Mouse (Mus musculus): Measurements from ENCODE around the gene Olfr1499. TPM values are rescaled to one million over a fixed set of nuclear protein-coding genes. Genes with fewer than 3 reads are reported as not detected.

The Olfr1499 gene
- polyA plus RNA-seq, 1 experiment from 2014 or later: not detected

- Histone ChIP-seq H3K36me3 (ENCODE audit: control insufficient read depth, insufficient read depth) (no peaks in the 10 kb centered on the region), H3K27me3 (ENCODE audit: control insufficient read depth, insufficient read depth, low read length) (no peaks in the 10 kb centered on the region), H3K4me1 (ENCODE audit: control insufficient read depth, insufficient read depth, low read length) (no peaks in the 10 kb centered on the region), H3K9ac (ENCODE audit: low read length) (no peak within 1 kb of the TSS), H3K27ac (ENCODE audit: low read length) (no peak within 1 kb of the TSS), H3K4me3 (ENCODE audit: low read length) (no peak within 1 kb of the TSS), H3K9me3 (replicated peaks; ENCODE audit: control insufficient read depth, low read length) (no peaks in the 10 kb centered on the region), H3K4me2 (ENCODE audit: low read depth, low read length) (no peak within 1 kb of the TSS)
- no peak for ATAC-seq (replicated peaks; ENCODE audit: extremely low read depth, insufficient read depth, low FRiP score)
These were observed 21.1 kb downstream of the Olfr1499 start, which contains the start of gene Olfr1497 for GRCm38 (mm10) chr19:13798102-13798501. TSS of gene Olfr1497 (minus strand) at chr19:13798202.

- Histone ChIP-seq H3K9me3 (replicated peaks; ENCODE audit: control insufficient read depth, low read length) (no peaks in the 10 kb centered on the region), H3K4me3 (ENCODE audit: low read length) (no peak within 1 kb of the TSS), H3K4me2 (ENCODE audit: low read depth, low read length) (no peak within 1 kb of the TSS), H3K36me3 (ENCODE audit: control insufficient read depth, insufficient read depth) (no peaks in the 10 kb centered on the region), H3K9ac (ENCODE audit: low read length) (no peak within 1 kb of the TSS), H3K4me1 (ENCODE audit: control insufficient read depth, insufficient read depth, low read length) (no peaks in the 10 kb centered on the region), H3K27me3 (ENCODE audit: control insufficient read depth, insufficient read depth, low read length) (no peaks in the 10 kb centered on the region), H3K27ac (ENCODE audit: low read length) (no peak within 1 kb of the TSS)
- WGBS: 74% methylated on average over 1 of the region's 1 CpGs
- no peak for ATAC-seq (replicated peaks; ENCODE audit: extremely low read depth, insufficient read depth, low FRiP score)
These were observed 41.7 kb downstream of the Olfr1499 start, which contains the start of gene Olfr1496 for GRCm38 (mm10) chr19:13777578-13777977. TSS of gene Olfr1496 (plus strand) at chr19:13777878.

GRCm38 (mm10) chr19:13768565-13769276, 50.5 kb downstream of the Olfr1499 start:
- H3K27ac ChIP-seq (ENCODE audit: low read length): no peak overlapping the region
- no peaks in the 10 kb centered on the region for H3K4me1 ChIP-seq (ENCODE audit: control insufficient read depth, insufficient read depth, low read length)
- H3K4me2 ChIP-seq (ENCODE audit: low read depth, low read length): no peak overlapping the region
- H3K9ac ChIP-seq (ENCODE audit: low read length): no peak overlapping the region
- no peak overlapping the region for H3K4me3 ChIP-seq (ENCODE audit: low read length)
- ATAC-seq (replicated peaks; ENCODE audit: extremely low read depth, insufficient read depth, low FRiP score): no peak
- H3K9me3 ChIP-seq (replicated peaks; ENCODE audit: control insufficient read depth, low read length): peaks cover 4% of the 10 kb centered on the region; the same call in 1 of the 2 replicates
- H3K36me3 ChIP-seq (ENCODE audit: control insufficient read depth, insufficient read depth): no peaks in the 10 kb centered on the region
- WGBS: 84% methylated on average over 9 of the region's 9 CpGs
- H3K27me3 ChIP-seq (ENCODE audit: control insufficient read depth, insufficient read depth, low read length): no peaks in the 10 kb centered on the region

GRCm38 (mm10) chr19:13764306-13764705, 54.9 kb downstream of the Olfr1499 start, which contains the start of gene Olfr1495:
TSS of gene Olfr1495 (plus strand) at chr19:13764606.
- Histone ChIP-seq H3K9ac (ENCODE audit: low read length) (no peak within 1 kb of the TSS), H3K36me3 (ENCODE audit: control insufficient read depth, insufficient read depth) (no peaks in the 10 kb centered on the region), H3K27ac (ENCODE audit: low read length) (no peak within 1 kb of the TSS), H3K27me3 (ENCODE audit: control insufficient read depth, insufficient read depth, low read length) (no peaks in the 10 kb centered on the region), H3K4me2 (ENCODE audit: low read depth, low read length) (no peak within 1 kb of the TSS), H3K4me1 (ENCODE audit: control insufficient read depth, insufficient read depth, low read length) (no peaks in the 10 kb centered on the region), H3K9me3 (replicated peaks; ENCODE audit: control insufficient read depth, low read length) (0 out of 2 replicates have a peak, but pooled peaks cover 4% of the 10 kb centered on the region), H3K4me3 (ENCODE audit: low read length) (no peak within 1 kb of the TSS)
- 66% methylated on average over 3 of the region's 3 CpGs for WGBS
- ATAC-seq (replicated peaks; ENCODE audit: extremely low read depth, insufficient read depth, low FRiP score): no peak

Other genes starting within 250 kb of the Olfr1499 start
- not detected in 2 replicates for gene Olfr1484, start 235.9 kb downstream of the Olfr1499 start, polyA plus RNA-seq (2015; fragmentation: Nextera tagmentation; extraction: Ambion mirVana)
- not detected in 2 replicates for gene Olfr1487, start 202.1 kb downstream of the Olfr1499 start, polyA plus RNA-seq (2015; fragmentation: Nextera tagmentation; extraction: Ambion mirVana)
- not detected in 2 replicates for gene Olfr1489, start 187.8 kb downstream of the Olfr1499 start, polyA plus RNA-seq (2015; fragmentation: Nextera tagmentation; extraction: Ambion mirVana)
- gene Olfr1490, start 168.4 kb downstream of the Olfr1499 start, polyA plus RNA-seq (2015; fragmentation: Nextera tagmentation; extraction: Ambion mirVana): not detected in 2 replicates
- not detected in 2 replicates for gene Olfr1491, start 122.2 kb downstream of the Olfr1499 start, polyA plus RNA-seq (2015; fragmentation: Nextera tagmentation; extraction: Ambion mirVana)
- not detected in 2 replicates for gene Olfr1493-ps1, start 96.2 kb downstream of the Olfr1499 start, polyA plus RNA-seq (2015; fragmentation: Nextera tagmentation; extraction: Ambion mirVana)
- gene Olfr1494, start 79.7 kb downstream of the Olfr1499 start, polyA plus RNA-seq (2015; fragmentation: Nextera tagmentation; extraction: Ambion mirVana): not detected in 2 replicates
- not detected in 2 replicates for gene Olfr1495, start 54.8 kb downstream of the Olfr1499 start, polyA plus RNA-seq (2015; fragmentation: Nextera tagmentation; extraction: Ambion mirVana)
- not detected in 2 replicates for gene Olfr1496, start 41.6 kb downstream of the Olfr1499 start, polyA plus RNA-seq (2015; fragmentation: Nextera tagmentation; extraction: Ambion mirVana)
- gene Olfr1497, start 21.2 kb downstream of the Olfr1499 start, polyA plus RNA-seq (2015; fragmentation: Nextera tagmentation; extraction: Ambion mirVana): not detected in 2 replicates
- gene Olfr1500, start 11.0 kb upstream of the Olfr1499 start, polyA plus RNA-seq (2015; fragmentation: Nextera tagmentation; extraction: Ambion mirVana): not detected in 2 replicates
- gene Olfr1501, start 31.2 kb upstream of the Olfr1499 start, polyA plus RNA-seq (2015; fragmentation: Nextera tagmentation; extraction: Ambion mirVana): not detected in 2 replicates
- not detected in 2 replicates for gene Olfr1502, start 42.3 kb upstream of the Olfr1499 start, polyA plus RNA-seq (2015; fragmentation: Nextera tagmentation; extraction: Ambion mirVana)
- gene Olfr1504, start 78.5 kb upstream of the Olfr1499 start, polyA plus RNA-seq (2015; fragmentation: Nextera tagmentation; extraction: Ambion mirVana): not detected in 2 replicates
- gene Olfr1505, start 94.1 kb upstream of the Olfr1499 start, polyA plus RNA-seq (2015; fragmentation: Nextera tagmentation; extraction: Ambion mirVana): not detected in 2 replicates

Data from heart, embryonic 16.5 days (tissue).